Mouse (Mus musculus) naive thymus-derived CD4-positive, alpha-beta T cell, adult 2 months (primary cell): ENCODE measurements around the gene Sft2d1.
A peak's percentile ranks its signal among the peaks of the same experiment; 100 is the strongest.

Experiments
- DNase-seq: peaks from one replicate; pipeline ENCODE4 v3.0.0-alpha.2; 2011; ENCODE audit warnings: low read depth

Sft2d1 gene

DNA sequence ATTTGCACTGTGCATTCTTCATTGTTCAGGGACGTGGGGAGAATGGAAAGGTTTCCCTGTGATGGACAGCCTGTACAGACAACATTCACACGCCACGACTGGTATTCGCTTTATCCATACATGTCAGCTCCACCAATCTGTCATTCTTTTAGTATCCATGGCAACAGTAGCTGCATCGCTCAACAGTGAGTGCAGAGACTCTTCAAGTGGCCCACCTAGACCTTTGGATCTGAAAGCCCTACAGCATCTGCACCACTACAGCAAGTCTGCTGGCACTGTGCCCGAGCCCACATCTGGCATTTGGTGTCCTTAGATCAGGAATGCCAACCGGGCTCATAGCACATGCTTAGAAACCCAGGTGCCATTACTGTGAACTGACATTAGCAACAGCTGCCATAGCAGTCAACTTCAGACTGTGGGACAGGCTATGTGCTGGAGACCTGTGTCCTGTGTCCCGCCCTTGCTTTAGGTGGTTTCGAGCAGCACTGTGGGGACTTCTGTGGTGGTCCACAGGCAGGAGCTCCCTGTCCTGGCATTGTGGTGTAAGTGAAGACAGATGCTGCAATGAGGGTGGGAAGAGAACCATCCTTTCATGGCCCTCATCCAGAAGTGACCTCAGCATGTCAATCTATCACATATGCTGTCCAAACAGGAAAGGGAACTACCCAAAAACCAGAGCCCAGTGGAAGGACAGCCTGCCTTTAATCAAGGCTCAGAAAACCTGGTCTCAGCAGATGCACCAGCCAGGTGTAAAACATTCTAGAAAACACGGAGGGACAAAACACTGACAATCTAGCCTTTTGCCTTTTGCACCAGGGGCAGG lies 50.6 kb downstream of the Sft2d1 start:
- no peak for DNase-seq

DNA sequence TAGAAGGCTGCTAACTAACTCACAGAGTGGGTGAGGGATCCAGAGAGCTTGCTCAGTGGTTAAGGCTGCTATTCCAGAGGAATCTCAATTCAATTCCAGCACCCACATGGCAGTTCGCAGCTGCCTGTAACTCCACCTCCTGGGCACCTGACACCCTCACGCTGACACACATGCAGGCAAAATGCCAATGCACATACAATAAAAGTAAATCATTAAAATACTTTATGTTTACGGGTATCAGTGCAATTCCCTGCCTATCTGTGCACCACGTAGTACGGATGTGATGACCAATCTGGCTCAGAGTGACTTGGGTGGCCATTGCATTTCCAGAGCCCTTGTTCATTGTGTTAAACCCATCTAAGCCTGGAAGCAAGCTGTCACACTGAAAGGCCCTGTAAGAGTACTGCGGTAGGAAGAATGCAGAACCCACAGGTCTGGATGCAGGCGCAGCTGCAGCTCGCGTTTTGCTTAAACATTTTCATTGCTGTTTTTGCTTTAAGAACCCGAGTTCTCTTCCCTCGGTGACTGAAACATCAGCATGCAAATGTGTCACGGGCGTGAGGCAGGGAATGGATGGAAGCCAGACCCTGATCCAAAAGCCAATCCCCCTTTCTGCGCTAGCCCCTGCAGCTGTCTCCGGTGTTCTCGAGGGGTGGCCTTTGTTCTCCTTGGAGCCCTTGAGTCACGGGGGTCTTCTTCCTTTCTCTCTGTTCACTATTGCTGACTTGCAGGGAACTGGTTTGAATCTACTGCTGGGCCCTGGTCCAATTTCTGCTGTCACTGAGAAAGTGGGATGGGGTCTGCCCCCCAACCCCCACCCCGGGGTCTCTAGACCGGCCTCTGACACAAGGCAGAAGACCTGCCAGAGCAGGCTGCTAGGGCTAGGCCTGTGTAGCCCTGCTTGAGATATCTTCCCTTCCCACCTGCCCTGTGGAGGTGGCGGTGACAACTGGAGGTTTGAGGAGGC lies 56.9 kb downstream of the Sft2d1 start:
- no peak for DNase-seq

DNA sequence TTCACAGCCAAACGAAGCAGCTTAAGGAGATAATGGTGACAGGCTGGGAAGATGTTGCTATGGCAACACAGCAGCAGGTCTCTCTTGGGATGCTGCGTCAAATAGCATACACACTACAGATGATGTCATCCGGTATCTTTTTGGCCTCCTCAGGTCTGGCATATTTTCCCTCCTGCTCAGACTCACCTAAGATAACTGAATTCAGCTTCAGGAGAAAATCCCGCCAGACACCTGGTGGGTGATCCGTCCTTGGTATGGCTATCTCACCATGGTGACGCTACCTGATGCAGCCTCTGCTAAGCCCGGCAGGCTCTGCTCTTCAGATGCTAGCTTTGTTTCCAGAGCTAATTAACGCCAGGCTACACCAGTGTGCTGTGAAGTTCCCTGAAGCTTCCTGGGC lies 57.7 kb downstream of the Sft2d1 start:
- DNase-seq, result no peak

DNA sequence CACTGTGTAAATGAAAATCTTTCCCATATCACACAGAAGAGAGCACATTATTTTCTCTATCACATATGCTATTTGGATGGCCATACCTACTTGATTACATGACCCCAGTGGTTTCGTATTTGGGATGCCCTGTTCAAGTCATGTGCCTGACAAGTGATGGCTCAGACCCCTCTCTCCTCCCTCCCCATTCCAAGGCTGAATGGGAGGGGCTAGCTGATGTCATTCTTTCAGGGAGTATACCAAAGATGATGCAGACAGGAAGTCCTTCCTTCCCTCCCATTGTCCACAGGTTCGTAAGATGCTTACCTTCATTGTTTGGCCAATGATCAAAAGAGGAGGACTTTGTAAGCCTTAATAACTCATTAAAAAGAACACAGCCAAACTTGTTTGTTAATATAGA lies 58.3 kb downstream of the Sft2d1 start:
- DNase-seq, result no peak

DNA sequence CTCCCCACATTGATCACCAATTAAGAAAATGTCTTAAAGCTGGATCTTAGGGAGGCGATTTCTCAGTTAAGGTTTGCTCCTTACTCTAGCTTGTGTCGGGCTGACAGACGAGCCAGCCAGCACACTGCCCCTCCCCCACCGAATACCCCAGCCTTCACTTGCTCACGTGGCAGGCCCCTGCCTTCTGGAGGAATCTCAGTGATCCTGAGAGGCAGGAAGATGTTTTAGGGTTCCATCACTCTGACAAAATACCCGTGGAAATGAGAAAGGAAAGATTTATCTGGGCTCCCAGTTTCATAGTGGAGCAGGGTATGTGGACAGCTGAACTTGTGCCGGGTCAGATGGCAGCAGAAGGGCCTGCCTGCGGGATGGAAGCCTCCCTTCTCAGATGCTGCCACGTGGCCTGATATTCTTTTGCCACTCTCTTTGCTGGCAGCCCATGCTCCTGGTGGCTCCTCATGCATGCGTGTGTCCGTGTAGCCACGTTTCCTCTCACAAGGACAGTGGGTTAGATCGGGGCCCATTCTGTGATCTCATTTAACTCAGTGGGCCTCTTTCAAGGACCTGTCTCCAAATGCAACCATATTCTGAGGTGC lies 59.8 kb downstream of the Sft2d1 start:
- DNase-seq, result no peak

DNA sequence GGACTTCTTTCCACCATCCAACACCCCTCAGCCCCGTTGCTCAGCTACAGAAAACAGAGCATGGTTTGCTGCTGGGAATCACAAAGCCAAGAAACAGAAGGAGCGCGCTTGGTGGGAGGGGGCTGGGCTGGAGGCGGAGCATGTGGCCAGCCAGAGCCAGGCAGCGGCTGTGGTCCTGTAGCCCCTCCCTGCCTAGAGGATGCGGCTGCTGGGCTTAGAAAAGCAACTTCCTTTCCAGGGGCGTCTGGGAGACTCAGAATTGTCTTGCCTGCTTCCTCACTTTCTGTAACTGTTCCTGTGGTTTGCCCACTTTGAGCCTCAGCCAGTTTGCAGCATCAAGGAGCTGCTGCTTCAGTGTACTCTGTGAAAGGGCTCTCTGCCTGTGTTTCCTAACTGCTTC lies 60.9 kb downstream of the Sft2d1 start:
- DNase-seq, result peak; percentile 76

DNA sequence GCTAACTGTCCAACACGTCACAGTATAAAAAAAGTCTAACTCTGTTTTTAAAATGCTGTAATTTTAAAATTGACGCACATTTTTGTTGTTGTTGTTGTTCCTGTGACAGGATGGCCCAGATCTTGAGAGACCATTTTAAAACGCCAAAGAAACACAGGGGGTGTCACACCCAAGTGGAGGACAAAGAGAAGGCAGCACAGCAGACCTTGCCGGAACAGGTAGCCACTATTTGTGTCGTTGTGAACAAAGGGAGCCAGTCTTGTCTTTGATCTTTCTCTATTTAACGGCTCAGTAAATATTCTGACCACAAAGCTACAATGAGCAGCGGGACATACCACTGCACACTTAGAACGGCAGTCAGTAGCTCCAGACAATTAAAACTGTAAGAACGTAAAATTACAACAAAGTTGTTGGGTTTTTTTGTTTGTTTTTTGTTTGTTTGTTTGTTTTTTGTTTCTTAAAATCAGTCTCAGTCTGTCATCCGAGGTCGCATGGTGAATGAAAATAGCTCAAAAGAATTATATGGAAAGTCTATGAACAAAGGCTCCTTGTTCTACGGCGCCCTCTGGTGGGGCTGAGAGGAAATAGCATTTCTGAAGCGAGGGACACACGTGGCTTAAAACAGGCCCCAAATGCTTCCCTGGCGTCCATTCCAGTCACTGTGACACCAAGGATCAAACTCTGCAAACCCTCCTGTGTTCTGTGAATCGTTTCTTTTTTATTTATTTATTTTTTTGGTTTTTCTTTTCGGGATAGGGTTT lies 61.6 kb downstream of the Sft2d1 start:
- DNase-seq, result peak; percentile 88
